Mouse (Mus musculus): ENCODE data around the gene Tex35.

- TF ChIP-seq CTCF (IDR thresholded peaks at IDR 0.05; ENCODE audit: low read depth, low read length) = no peak
- TF ChIP-seq POLR2A (IDR thresholded peaks at IDR 0.05; ENCODE audit: insufficient read depth, low read length) = no peak
- no peak for TF ChIP-seq EP300 (IDR thresholded peaks at IDR 0.05; ENCODE audit: insufficient read depth, low read depth, low read length)
These were observed 29.4 kb upstream of the Tex35 start for GRCm38 (mm10) chr1:157137854-157138241.
